Mouse (Mus musculus) cerebral cortex, adult 2 months (tissue): ENCODE measurements around the gene Tec.

Experiments used
- WGBS: fragments of 180-500 bp; shearing (Covaris S2); methylation state at CpG from one replicate; pipeline ENCODE4 v1.1.7; 2018; 5-methylcytosine and 5-hydroxymethylcytosine counted together

Gene Tec

DNA sequence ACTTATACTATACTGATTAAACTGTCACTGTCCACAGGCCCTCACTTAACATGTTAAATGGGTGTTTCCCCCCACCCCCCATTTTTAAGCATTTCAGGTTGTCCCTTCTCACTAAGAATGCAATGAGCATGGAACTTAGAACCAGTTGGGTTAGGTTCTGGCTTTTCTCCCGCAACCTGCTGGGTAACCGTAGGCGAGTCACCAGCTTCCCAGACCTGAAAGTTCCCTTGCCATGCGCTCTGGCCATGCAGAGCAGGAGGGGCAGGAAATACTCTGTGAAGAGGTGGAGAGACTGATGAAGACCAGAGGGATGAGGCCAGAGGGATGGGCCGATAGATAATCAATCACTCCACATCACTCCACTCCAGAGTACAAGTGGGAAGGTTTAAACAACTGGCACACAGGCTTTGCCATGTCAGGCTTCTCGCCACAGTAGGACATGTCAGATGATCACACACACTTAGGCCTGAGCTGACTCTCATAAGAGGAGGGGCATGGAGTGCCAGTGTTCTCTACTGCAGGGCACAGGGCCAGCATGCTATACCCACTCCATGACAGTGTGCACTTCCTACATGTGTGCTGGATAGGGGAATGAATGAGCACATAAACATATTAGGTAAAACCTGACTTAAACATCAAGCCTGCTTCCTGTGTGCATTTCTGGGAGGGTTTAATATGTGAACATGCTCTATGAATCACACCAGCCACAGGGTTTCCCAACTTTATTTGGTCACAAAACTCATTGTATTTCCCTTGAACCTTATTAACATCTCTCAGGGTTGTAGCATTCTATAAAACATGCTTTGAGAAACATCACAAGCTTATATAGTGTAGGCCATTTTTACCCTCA, 13.9 kb downstream of the Tec start:
- 89% methylated on average over 6 of the region's 6 CpGs for WGBS

GRCm38 (mm10) chr5:72853365-72853764, 14.9 kb downstream of the Tec start:
- 78% methylated on average over 2 of the region's 2 CpGs for WGBS

GRCm38 (mm10) chr5:72852301-72852995, 15.8 kb downstream of the Tec start:
- 92% methylated on average over 7 of the region's 7 CpGs for WGBS

DNA sequence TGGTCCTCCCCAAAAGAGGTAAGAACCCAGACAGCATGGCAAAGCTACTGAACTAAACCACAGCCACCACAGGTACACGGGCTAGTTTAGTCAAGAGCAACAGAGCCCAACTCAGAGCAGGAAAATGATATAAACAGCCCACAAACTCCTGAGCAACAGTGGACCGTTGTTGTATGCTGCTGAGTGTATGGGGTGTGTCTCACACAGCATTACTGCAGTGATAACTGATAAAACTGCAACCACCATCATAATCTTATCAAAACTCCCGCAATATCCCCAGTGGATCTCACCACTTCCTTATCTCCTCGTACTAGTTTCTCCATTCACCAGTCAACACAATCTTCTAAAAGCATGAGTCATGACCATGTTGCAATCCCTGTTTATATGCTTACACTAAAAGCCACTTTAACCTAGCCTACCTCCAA, 16.6 kb downstream of the Tec start:
- WGBS: 86% methylated on average over 4 of the region's 4 CpGs

DNA sequence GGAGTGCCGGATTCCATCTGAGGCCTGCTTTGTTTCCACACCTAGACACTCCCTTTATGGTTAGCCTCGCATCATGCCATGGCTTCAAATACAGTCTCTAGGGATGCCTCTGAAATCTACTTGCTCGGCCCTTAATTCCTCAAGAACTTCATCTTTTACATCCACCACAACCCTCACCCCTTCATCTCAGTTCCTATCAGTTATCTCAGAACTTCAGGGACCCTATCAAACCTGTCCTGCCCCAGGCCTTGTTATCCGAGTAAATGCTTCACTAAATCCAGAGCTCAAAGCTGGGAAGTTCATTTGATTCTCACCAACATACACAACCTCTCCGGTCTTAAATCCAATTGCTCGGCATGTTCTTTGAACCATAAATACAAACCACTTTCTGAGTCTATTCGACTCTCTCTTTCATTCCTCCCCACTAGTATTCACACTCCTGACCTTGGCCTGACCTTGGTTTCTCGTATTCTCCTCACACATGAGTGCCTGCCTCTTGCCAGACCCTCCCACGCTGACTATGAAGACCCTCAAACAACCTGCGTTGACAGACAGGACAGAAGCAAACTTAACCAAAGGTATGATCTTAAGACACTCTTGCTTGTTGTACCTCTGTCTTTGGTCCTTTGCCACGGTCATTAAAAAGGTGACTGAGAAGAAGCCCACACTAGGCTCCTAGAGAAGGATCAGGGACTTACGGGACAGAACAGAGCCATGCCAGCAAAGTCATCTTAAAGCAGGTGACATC, 17.2 kb downstream of the Tec start:
- 93% methylated on average over 12 of the region's 12 CpGs for WGBS

GRCm38 (mm10) chr5:72848889-72849435, 19.3 kb downstream of the Tec start:
- 72% methylated on average over 6 of the region's 6 CpGs for WGBS

DNA sequence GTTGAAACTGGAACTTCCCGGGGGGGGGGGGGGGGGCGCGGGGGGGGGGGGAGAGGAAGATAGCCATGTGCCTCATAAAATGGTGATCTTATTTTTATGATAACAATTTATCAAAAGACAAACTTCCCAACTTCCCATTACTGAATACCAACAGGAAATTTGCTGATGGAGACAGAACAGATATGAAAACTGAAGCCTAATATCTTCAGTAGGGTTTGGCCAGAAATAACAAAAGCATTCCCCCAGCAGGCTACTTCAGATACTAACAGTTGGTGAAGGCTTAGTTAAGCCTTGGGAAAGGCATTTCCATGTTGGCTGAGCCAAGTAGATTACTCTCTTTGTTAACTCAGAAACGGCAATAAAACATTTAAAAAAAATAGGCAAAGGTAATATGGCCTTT, 21.6 kb downstream of the Tec start:
- 59% methylated on average over 1 of the region's 4 CpGs for WGBS

DNA sequence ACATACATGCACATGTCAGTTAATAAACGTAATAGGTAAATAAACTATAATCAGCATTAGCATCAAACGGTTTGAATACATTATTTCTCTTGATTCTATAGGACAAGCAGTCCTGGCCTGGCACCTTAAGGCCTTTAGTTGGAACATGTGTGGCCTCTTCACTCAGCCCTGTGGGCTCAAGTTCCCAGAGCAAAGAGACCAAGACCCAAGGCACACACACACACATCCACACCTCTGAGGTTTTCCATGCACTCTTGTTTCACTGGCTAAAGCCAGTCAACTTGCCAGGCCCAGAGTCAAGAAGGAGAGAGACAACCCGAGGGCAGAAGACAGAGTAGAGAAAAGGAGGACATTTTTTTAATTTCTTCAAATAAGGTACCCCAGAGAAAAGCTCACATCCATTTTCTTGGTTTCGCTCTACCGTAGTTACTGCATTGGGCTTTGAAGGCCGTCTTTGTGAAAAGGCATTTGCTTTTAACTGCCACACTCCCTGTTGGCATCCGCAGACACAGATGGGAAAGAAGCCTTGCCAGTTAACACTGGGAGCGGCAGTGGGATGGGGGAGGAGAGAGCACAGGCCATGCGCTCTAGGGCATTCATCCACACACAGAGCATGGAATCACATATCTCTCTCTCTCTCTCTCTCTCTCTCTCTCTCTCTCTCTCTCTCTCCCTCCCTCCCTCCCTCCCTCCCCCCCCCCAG, 22.2 kb downstream of the Tec start:
- 48% methylated on average over 9 of the region's 9 CpGs for WGBS

GRCm38 (mm10) chr5:72844776-72845495, 23.3 kb downstream of the Tec start:
- WGBS: 83% methylated on average over 7 of the region's 7 CpGs

GRCm38 (mm10) chr5:72844294-72844693, 24.0 kb downstream of the Tec start:
- WGBS: 69% methylated on average over 2 of the region's 2 CpGs

DNA sequence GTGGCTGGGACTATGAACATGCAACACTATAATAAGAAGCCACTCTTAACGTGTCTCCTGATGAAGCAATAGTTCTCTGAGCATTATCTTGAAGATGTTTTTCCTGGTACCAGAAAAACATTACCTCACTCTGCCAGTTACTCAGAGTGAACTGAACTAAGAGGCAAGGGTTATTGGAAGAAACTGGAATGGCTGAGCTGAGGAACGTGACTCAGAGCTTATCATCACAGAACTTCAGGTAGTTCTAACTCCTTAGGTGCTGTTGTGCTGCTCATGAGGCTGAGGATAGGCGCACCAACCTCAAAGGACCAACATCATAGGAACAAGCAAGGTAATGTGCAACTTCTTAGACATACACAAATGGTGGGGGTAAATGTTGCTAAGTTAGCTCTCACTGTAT, 28.6 kb downstream of the Tec start:
- WGBS: 95% methylated on average over 3 of the region's 3 CpGs

GRCm38 (mm10) chr5:72838976-72839375, 29.3 kb downstream of the Tec start:
- WGBS: 57% methylated on average over 2 of the region's 2 CpGs

- 99% methylated on average over 3 of the region's 3 CpGs for WGBS
Measured at GRCm38 (mm10) chr5:72835656-72836055, 32.6 kb downstream of the Tec start.

DNA sequence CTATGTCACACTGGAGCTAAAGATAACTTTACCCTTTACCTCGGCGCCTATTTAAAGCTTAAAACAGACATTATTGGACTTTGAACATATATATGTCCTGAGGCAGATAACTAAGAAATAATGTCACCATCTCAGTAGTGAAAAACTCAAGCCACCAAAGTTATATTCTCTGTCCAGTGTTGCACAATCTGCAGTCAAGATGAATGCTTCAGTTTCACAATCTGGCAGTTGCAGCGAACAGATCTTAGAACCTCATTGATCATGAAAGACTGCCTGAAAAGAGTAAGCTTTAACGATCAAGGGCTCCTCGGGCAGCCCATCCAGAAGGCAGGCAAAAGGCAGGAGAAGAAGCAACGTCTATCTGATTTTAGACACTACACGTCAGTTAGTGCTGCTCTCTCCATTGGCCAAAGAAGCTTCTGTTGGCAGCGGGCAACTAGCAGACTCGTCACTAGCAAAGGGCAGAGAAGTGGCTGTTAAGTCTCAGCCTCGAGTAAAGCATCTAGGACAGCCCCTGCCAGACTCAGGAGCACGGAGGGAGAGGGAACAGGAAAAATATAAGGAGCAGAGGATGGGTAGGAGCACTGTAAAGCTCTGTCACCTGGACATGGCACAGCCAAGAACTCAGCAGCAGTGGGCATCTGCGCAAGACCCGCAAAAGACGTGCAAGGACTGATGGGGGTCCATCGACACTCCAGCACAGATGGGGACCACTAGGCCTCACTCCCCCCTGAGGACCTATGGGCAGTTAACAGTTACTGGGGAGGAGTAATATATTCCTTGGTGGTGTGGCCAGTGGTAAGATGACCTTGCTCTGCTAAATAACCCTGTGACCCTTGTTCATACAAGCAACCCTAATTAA, 35.1 kb downstream of the Tec start:
- WGBS: 71% methylated on average over 15 of the region's 15 CpGs

GRCm38 (mm10) chr5:72832191-72832590, 36.1 kb downstream of the Tec start:
- WGBS: 90% methylated on average over 7 of the region's 7 CpGs

GRCm38 (mm10) chr5:72830988-72831610, 37.2 kb downstream of the Tec start:
- WGBS: 95% methylated on average over 5 of the region's 5 CpGs

DNA sequence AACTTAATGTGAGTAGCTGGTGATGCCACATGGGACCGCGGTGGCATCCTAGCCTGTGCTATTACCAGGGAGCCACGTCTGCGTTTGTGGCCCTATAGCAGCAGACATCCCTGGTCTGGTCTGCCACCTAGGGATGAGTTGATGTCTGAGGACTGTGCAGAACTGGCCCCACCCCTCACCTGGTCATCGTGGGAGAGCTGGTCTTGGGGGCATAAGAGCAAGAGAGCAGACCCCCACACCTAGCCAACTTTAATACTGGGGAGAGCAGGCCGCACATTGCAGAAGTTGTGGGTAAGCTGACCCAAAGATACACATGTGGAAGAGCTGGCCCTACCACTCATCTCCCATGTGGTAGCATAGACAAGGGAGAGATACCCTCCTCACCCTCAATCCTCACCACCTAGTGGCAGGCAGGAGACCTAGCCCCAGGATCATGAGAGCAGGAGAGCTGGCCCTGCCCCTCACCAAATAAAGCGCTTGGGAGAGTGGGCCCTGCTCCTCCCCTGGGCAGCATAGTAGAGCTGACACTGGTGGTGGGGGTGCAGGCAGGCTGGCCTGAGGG, 38.7 kb downstream of the Tec start:
- 94% methylated on average over 7 of the region's 7 CpGs for WGBS

- 59% methylated on average over 1 of the region's 1 CpGs for WGBS
Measured at GRCm38 (mm10) chr5:72828401-72828800, 39.9 kb downstream of the Tec start.

DNA sequence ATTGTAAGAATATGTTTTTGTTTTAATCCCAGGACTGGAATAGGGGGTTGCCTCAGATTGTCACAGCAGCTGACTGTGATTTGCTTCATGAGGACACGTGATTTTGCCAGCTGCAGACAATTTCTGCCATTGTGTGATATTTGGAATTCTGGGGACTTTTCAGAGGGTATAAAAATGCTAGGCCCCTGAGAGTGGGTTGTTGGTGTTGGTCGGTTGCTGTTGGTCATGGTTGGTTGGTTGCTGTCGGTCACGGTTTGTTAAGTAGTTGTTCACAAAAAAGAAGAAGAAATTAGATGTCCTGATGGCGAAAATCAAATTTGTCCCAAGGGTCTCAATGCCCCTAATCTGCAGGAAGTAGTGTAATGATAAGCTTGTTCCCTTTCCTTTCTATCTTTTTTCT, 40.8 kb downstream of the Tec start:
- 91% methylated on average over 5 of the region's 5 CpGs for WGBS
